Mouse (Mus musculus) liver, embryonic 13.5 days (tissue): ENCODE results near the gene Cldn13. TPM values are rescaled to one million over a fixed set of nuclear protein-coding genes. Genes with fewer than 3 reads are reported as not detected.
A peak's percentile ranks its signal among the peaks of the same experiment; 100 is the strongest.
"Not testable (repeated sequence)": the region's sequence is repeated elsewhere in the genome, so short reads cannot be mapped to it uniquely, and the experiment has no call there.

Source experiments
- ATAC-seq: fragments of 200-750 bp; cut with Nextera tagmentation; 2 replicates; pipeline ENCODE4 v1.8.0; 2017; ENCODE audit warnings: low read depth, mild to moderate bottlenecking, moderate number of reproducible peaks, moderate library complexity
- DNase-seq: peaks from one replicate; pipeline ENCODE4 v3.0.0; 2022
- H3K27ac ChIP-seq: fragments of 300-500 bp; sonication (generic); 2 replicates; pipeline ENCODE4 v1.5.1; 2015; ENCODE audit warnings: moderate library complexity, mild to moderate bottlenecking, inconsistent platforms
- H3K27me3 ChIP-seq: fragments of 300-500 bp; sonication (generic); 2 replicates; pipeline ENCODE4 v1.6.1; 2015; ENCODE audit warnings: mild to moderate bottlenecking, inconsistent platforms
- H3K36me3 ChIP-seq: fragments of 300-500 bp; sonication (generic); 2 replicates; pipeline ENCODE4 v1.6.1; 2015; ENCODE audit warnings: mild to moderate bottlenecking, inconsistent platforms
- H3K4me1 ChIP-seq: fragments of 300-500 bp; sonication (generic); replicated peaks from 2 replicates; pipeline ENCODE4 v1.6.1; 2015; ENCODE audit warnings: inconsistent platforms
- H3K4me2 ChIP-seq: fragments of 300-500 bp; sonication (generic); 2 replicates; pipeline ENCODE4 v1.6.1; 2015; ENCODE audit warnings: inconsistent platforms, mild to moderate bottlenecking, moderate library complexity
- H3K4me3 ChIP-seq: fragments of 300-500 bp; sonication (generic); replicated peaks from 2 replicates; pipeline ENCODE4 v1.5.1; 2015; ENCODE audit warnings: mild to moderate bottlenecking, inconsistent platforms
- H3K9ac ChIP-seq: fragments of 300-500 bp; sonication (generic); 2 replicates; pipeline ENCODE4 v1.6.1; 2015; ENCODE audit warnings: mild to moderate bottlenecking, inconsistent platforms
- H3K9me3 ChIP-seq: fragments of 300-500 bp; sonication (generic); replicated peaks from 2 replicates; pipeline ENCODE4 v1.6.1; 2016; ENCODE audit warnings: inconsistent platforms
- WGBS: fragments of 180-500 bp; shearing (Covaris S2); methylation state at CpG from one replicate; pipeline ENCODE4 v1.1.7; 2015; ENCODE audit not compliant: insufficient replicate concordance; 5-methylcytosine and 5-hydroxymethylcytosine counted together
- polyA plus RNA-seq: library from polyadenylated mRNA; unstranded; fragments of >200 nt; fragmentation: Nextera tagmentation; extraction: Ambion mirVana; gene quantifications from 2 replicates; pipeline ENCODE4 v1.2.1, GENCODE M21; 2015

Gene Cldn13
- polyA plus RNA-seq, 1 experiment from 2014 or later, result 259 TPM

DNA sequence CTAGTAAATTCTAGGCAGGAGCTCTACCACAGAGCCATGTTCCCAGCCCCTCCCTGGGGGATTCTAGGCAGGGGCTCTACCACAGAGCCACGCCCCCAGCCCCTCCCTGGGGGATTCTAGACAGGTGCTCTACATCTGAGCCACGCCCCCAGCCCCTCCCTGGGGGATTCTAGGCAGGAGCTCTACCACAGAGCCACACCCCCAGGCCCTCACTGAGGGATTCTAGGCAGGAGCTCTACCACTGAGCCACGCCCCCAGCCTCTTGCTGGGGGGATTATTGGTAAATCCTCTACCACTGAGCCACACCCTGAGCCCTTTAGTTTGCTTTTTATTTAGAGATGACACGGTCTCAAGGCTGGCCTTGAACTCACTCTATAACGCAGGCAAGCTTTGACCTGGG lies 18.4 kb upstream of the Cldn13 start:
- peak overlapping the region; percentile 87 for H3K9ac ChIP-seq
- H3K27me3 ChIP-seq, H3K9me3 ChIP-seq, H3K36me3 ChIP-seq, ATAC-seq, DNase-seq: not testable (repeated sequence)
- H3K27ac ChIP-seq, result peak overlapping the region; percentile 97; the same call in 1 of the 2 replicates
- WGBS, result 71% methylated on average over 5 of the region's 5 CpGs
- H3K4me1 ChIP-seq, result peaks cover 26% of the 10 kb centered on the region
- H3K4me3 ChIP-seq, result peak overlapping the region; percentile 82
- peak overlapping the region; percentile 89 for H3K4me2 ChIP-seq

DNA sequence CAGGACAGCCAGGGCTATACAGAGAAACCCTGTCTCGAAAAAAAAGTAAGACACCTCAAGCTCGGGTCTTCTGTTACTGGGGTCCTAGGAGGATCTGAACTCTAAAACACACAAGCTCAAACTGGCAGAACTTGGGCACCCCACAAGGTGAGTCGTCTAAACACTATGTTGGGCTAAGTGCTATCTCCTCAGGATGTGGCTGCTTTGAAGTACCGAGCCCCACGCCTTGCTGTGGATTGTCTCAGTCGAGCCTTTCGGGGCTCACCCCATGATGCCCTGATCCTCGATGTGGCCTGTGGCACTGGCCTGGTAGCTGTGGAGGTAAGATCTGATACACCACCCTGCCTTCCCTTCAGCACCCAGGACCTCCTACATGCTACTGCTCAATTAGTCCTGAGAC lies 18.0 kb upstream of the Cldn13 start:
- Histone ChIP-seq H3K4me2 (peak overlapping the region; percentile 89), H3K27ac (peak overlapping the region; percentile 97; the same call in 1 of the 2 replicates), H3K27me3 (0 out of 2 replicates have a peak, but pooled peaks cover 3% of the 10 kb centered on the region), H3K4me3 (peak overlapping the region; percentile 82), H3K36me3 (peaks cover 6% of the 10 kb centered on the region; the same call in 1 of the 2 replicates), H3K9ac (peak overlapping the region; percentile 87), H3K4me1 (peaks cover 26% of the 10 kb centered on the region), H3K9me3 (no peaks in the 10 kb centered on the region)
- ATAC-seq (no peak), DNase-seq (no peak)
- WGBS, result 75% methylated on average over 8 of the region's 8 CpGs

DNA sequence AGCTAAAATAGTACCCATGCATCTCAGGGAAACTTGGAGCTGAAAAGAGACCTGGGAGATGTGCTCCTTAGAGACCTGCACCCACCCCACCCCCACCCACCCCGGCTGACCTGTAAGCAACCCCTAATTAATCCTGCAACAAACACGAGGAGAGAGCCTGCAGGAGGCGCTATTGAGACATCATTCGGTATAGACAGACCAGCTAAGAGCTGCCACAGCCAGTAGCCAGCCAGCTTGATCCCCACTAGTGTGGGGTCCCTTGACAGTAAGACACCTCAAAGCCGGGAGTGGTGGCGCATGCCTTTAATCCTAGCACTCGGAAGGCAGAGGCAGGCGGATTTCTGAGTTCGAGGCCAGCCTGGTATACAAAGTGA lies 17.6 kb upstream of the Cldn13 start:
- H3K4me1 ChIP-seq, result peaks cover 26% of the 10 kb centered on the region
- peak overlapping the region; percentile 82 for H3K4me3 ChIP-seq
- 0 out of 2 replicates have a peak, but pooled peaks cover 3% of the 10 kb centered on the region for H3K27me3 ChIP-seq
- DNase-seq (peak; percentile 70), ATAC-seq (peak; percentile 55)
- peak overlapping the region; percentile 97 for H3K27ac ChIP-seq
- peak overlapping the region; percentile 87 for H3K9ac ChIP-seq
- no peaks in the 10 kb centered on the region for H3K9me3 ChIP-seq
- H3K4me2 ChIP-seq, result peak overlapping the region; percentile 89
- peaks cover 6% of the 10 kb centered on the region; the same call in 1 of the 2 replicates for H3K36me3 ChIP-seq
- WGBS, result 39% methylated on average over 9 of the region's 9 CpGs

DNA sequence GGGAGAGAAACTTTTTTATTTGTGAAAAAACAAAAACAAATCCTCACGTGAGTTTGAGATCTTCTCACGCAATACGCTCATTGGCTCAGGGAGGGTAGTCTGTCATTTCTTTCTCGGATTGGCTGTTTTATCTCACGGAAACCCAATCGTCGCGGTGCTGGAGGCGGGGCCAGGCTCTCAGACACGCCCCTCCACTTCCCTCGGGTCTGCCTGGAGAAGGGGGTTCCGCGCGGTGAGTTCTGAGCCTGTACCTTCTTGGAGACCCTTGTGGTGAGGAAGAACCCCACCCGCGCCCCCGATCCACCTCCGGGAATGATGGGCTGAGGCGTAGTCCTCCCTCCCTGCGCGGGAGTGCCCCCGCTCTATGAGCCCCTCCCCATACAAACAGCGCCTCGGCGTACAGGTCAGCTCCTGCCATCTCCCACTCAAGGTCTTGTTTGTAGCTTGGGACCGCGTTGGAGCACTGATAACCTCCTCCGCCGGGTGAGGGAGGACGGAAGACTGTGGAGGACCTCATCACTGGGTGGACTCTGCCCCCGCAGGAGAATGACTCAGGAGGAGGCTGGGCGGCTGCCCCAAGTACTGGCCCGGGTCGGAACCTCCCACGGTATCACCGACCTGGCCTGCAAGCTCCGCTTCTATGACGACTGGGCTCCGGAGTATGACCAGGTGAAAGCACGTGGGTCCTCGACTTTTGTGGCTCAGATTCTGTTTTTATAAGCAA lies 17.0 kb upstream of the Cldn13 start, which contains the start of gene Mettl27:
Gene Mettl27, plus strand, starts transcription at position 190 of the 724 bp plus-strand sequence.
- no peaks in the 10 kb centered on the region for H3K9me3 ChIP-seq
- ATAC-seq, result peak; percentile 95
- H3K9ac ChIP-seq, result peak within 1 kb of the TSS; percentile 87
- H3K4me3 ChIP-seq, result peak within 1 kb of the TSS; percentile 82
- H3K27me3 ChIP-seq, result 0 out of 2 replicates have a peak, but pooled peaks cover 3% of the 10 kb centered on the region
- peak within 1 kb of the TSS; percentile 89 for H3K4me2 ChIP-seq
- peaks cover 26% of the 10 kb centered on the region for H3K4me1 ChIP-seq
- H3K27ac ChIP-seq, result peak within 1 kb of the TSS; percentile 97
- H3K36me3 ChIP-seq, result peaks cover 6% of the 10 kb centered on the region; the same call in 1 of the 2 replicates
- DNase-seq, result peak; percentile 92
- WGBS, result under 1% methylated on average over 41 of the region's 41 CpGs

DNA sequence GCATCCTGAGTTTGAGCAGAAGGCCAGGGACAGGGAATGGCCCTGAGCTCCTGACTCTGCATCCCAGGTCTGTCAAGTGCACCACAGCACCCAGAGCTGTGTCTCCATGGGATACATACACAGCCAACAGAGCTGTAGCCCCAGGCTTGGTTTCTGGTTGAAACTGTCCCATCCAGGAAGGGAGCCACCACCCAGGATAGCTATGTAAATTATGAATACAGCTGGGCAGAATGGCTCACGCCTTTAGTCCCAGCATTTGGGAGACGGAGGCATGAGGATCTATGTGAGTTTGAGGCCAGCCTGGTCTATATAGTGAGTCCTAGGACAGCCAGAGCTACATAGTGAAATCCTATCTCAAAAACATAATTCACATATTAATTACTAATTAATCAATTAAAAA lies 14.7 kb upstream of the Cldn13 start:
- Histone ChIP-seq H3K27me3 (peaks cover 9% of the 10 kb centered on the region; the same call in 1 of the 2 replicates), H3K27ac (no peak overlapping the region), H3K4me1 (peaks cover 26% of the 10 kb centered on the region), H3K9ac (no peak overlapping the region), H3K4me3 (no peak overlapping the region), H3K9me3 (no peaks in the 10 kb centered on the region), H3K4me2 (no peak overlapping the region), H3K36me3 (peaks cover 6% of the 10 kb centered on the region; the same call in 1 of the 2 replicates)
- WGBS, result 70% methylated on average over 2 of the region's 2 CpGs
- DNase-seq (no peak), ATAC-seq (no peak)

DNA sequence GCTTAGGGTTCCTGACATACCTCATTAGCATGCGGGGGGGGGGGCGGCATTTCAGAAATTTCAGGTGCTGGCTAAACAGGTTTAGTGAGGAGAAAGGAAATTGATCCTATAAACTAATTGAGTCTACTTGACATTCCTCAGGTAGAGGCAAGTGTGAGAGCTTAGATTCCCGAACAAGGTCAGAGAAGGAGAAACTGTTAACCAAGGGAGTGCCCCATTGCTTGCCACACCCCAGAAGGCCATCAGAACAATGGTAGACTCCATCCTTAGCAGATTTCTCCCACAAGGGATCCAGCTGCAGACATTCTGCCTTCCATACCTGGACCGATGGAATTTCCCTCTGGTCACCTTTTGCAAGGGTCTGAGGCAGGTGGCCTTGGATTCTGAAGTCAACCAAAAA lies 11.4 kb upstream of the Cldn13 start:
- H3K9ac ChIP-seq, result no peak overlapping the region

DNA sequence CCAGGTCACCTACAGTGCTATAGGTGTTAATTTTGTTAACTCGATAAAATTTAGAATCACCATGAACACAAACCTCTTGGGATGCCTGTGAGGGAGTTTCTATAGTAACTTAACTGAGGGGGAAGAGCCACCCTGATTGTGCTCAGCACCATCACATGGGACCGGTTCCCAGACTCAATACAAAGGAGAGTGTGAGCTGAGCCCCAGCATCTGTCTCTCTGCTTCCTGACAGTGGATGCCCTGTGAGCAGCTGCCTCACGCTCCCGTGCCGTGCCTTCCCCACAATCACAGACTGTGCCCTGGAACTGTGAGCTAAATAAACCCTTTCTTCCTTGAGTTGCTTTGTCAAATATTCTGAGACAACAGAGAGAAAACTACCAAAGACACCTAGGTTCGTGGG lies 7.8 kb upstream of the Cldn13 start:
- Histone ChIP-seq H3K9me3 (no peaks in the 10 kb centered on the region), H3K27me3 (peaks cover 5% of the 10 kb centered on the region; the same call in 1 of the 2 replicates), H3K27ac (peak overlapping the region; percentile 35; the same call in 1 of the 2 replicates), H3K9ac (no peak overlapping the region), H3K4me1 (peaks cover 46% of the 10 kb centered on the region), H3K4me2 (no peak overlapping the region), H3K36me3 (no peaks in the 10 kb centered on the region), H3K4me3 (no peak overlapping the region)
- 62% methylated on average over 6 of the region's 6 CpGs for WGBS
- ATAC-seq (no peak), DNase-seq (no peak)

More for the DNA sequence above, 11.4 kb upstream of the Cldn13 start:
- Histone ChIP-seq H3K4me1 (peaks cover 16% of the 10 kb centered on the region), H3K4me3 (no peak overlapping the region), H3K4me2 (no peak overlapping the region), H3K27ac (no peak overlapping the region), H3K27me3 (peaks cover 9% of the 10 kb centered on the region; the same call in 1 of the 2 replicates), H3K9me3 (no peaks in the 10 kb centered on the region), H3K36me3 (no peaks in the 10 kb centered on the region)
- WGBS, result 63% methylated on average over 4 of the region's 4 CpGs
- ATAC-seq (no peak), DNase-seq (no peak)

DNA sequence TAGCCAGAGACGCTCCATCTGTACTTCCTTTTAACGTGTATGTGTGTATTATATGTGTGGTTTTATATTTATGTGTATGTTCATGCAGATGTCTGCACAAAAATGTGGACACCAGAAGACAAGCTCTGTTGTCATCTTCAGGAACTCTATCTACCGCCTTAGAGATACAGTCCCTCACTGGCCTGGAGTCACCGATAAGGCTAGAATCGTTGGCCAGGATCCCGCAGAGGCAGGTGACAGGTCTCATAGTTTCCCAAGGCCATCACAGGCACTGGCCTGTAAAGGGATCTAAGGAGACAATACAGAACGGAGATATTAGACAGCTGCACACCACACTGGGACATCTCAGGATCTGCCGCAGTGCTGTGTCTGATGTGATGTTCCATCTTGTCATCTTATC lies 5.8 kb upstream of the Cldn13 start:
- Histone ChIP-seq H3K4me3 (no peak overlapping the region), H3K9me3 (peaks cover 6% of the 10 kb centered on the region), H3K4me2 (peak overlapping the region; percentile 63), H3K36me3 (no peaks in the 10 kb centered on the region), H3K4me1 (peaks cover 66% of the 10 kb centered on the region), H3K27me3 (0 out of 2 replicates have a peak, but pooled peaks cover 1% of the 10 kb centered on the region), H3K27ac (peak overlapping the region; percentile 100), H3K9ac (peak overlapping the region; percentile 71)
- WGBS, result 37% methylated on average over 8 of the region's 8 CpGs
- peak; percentile 37 for ATAC-seq
- DNase-seq, result peak; percentile 53

DNA sequence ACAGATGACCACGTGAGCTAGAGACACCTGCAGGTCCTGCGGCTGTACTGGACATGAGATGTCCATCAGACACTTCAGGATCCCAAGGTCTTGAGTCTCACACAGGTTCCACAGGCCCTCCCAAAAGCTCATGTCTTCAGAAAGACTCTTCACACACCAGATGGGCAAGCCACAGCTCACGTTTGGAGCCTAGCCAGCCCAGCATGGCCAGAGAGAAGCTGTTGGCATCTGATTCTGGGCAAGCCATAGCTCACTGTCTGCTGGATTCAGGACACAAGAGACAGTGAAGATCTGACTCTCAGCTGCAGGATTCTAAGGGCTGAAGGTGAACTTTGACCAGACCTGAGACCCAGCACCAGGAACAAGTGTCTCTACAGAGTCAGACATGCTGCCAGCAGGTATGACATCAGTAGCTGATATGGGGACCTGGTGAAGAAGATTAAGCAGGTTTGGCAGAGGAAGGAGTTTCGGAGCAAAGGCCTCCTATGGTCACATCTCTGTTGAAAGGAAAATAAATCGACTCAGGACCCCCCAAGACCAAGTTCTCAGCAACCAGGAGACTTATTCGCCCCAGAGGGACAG lies 4.9 kb upstream of the Cldn13 start:
- DNase-seq (peak; percentile 41), ATAC-seq (no peak)
- peaks cover 73% of the 10 kb centered on the region for H3K4me1 ChIP-seq
- peak overlapping the region; percentile 100 for H3K27ac ChIP-seq
- no peak overlapping the region for H3K4me3 ChIP-seq
- WGBS, result 52% methylated on average over 6 of the region's 6 CpGs
- no peaks in the 10 kb centered on the region for H3K36me3 ChIP-seq
- peaks cover 6% of the 10 kb centered on the region for H3K9me3 ChIP-seq
- no peaks in the 10 kb centered on the region for H3K27me3 ChIP-seq
- H3K9ac ChIP-seq, result peak overlapping the region; percentile 71
- H3K4me2 ChIP-seq, result peak overlapping the region; percentile 63

DNA sequence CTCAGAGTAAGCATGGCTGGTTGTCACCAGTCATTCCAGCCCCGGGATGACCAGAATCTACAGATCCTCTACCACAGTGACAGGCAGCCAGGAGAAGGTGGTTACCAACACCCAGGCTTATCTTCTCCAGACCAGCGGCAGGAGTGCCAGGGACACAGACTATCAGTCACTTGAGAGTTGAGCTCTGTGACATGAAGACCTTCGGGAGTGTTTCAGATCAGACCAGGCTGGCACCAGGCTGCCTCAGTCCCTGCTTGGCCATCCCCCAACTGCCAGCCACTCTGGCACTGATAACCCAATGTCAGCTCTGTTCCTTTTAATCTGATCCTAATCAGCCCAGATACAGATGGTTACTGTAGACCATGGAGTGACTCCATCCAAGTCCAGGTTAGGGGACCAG lies 3.8 kb upstream of the Cldn13 start:
- peak overlapping the region; percentile 100 for H3K27ac ChIP-seq
- peak overlapping the region; percentile 33 for H3K4me3 ChIP-seq
- ATAC-seq (peak; percentile 91), DNase-seq (peak; percentile 86)
- whole genome bisulfite sequencing, result 10% methylated on average over 3 of the region's 3 CpGs
- peaks cover 73% of the 10 kb centered on the region for H3K4me1 ChIP-seq
- H3K36me3 ChIP-seq, result no peaks in the 10 kb centered on the region
- peaks cover 6% of the 10 kb centered on the region for H3K9me3 ChIP-seq
- H3K4me2 ChIP-seq, result peak overlapping the region; percentile 63
- H3K9ac ChIP-seq, result peak overlapping the region; percentile 71
- no peaks in the 10 kb centered on the region for H3K27me3 ChIP-seq

DNA sequence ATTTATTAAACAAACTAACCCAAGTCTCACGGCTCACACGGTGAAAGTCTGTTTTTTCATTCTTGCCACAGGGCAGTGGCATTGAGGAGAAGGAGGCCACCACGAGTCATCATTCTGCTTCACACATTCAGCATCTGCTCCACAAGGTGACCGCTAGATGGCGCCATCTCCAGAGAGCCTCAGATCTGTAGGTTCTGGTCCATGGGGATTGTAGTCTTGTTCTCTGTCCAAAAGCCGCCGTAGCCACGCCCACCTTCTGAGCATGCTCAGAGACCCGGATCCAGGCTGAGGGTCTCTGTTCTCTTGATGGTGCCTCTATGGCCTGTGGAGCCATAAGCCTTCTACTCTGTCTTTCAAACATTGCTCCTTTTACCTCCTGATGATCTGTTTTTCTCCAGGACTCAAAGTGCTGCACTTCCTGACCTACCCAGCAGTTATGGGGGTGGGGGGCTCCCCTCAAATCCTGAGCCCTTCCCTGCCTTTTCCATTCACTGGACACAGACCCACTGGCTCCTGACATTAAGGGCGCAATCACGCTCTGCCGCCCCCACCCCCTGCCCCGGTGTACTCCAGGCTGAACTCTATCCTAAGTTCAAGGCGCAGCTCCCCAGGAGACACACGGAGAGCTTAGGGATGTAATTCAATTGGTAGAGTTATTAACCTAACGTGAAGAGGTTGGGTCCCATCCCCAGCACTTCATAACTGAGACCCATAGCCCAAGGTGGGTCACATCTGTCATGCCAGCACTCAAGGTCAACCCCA lies 2.9 kb upstream of the Cldn13 start:
- DNase-seq (peak; percentile 79), ATAC-seq (no peak)
- H3K9ac ChIP-seq, result peak overlapping the region; percentile 69
- H3K4me1 ChIP-seq, result peaks cover 73% of the 10 kb centered on the region
- H3K9me3 ChIP-seq, result peaks cover 6% of the 10 kb centered on the region
- 39% methylated on average over 16 of the region's 16 CpGs for WGBS
- peak overlapping the region; percentile 100 for H3K27ac ChIP-seq
- H3K4me2 ChIP-seq, result peak overlapping the region; percentile 63
- H3K4me3 ChIP-seq, result peak overlapping the region; percentile 29; the same call in 1 of the 2 replicates
- H3K36me3 ChIP-seq, result no peaks in the 10 kb centered on the region
- H3K27me3 ChIP-seq, result no peaks in the 10 kb centered on the region
